ENCODE assay signal across 15 mouse cellular contexts in genomic region chr14:47165741-47166140, GRCm38 (mm10). TPM values are rescaled to one million over a fixed set of nuclear protein-coding genes. Genes with fewer than 3 reads are reported as not detected.
DNase-seq lines count a peak whose midpoint lies in the region; TF ChIP-seq lines count a peak whose summit lies in the region.
"Had no signal": no experiment of that assay in that cellular context is flagged by ENCODE, and none has a peak within 500 bp of the region (broad histone marks: within the 10 kb centered on the region; RNA-seq: fewer than 3 reads in every experiment).

No protein-coding gene starts in this region.

- no peak overlapping the region for H3K4me3 ChIP-seq in bone marrow, adult 2 months (replicated peaks; ENCODE audit: control insufficient read depth, low read depth, low read length)
- no peak overlapping the region for H3K4me3 ChIP-seq in small intestine, adult 2 months (ENCODE audit: low read depth, low read length)
- H3K4me3 ChIP-seq: embryonic facial prominence, embryonic 12.5 days; forebrain, embryonic 15.5 days; heart, embryonic 12.5 days; hindbrain, embryonic 15.5 days had no signal

- no peak for TF ChIP-seq POLR2A in bone marrow, adult 2 months (IDR thresholded peaks at IDR 0.05; ENCODE audit: borderline replicate concordance, control insufficient read depth, low read depth, low read length)
- TF ChIP-seq POLR2A in small intestine, adult 2 months (IDR thresholded peaks at IDR 0.05; ENCODE audit: low read depth, low read length): no peak

- H3K27me3 ChIP-seq in small intestine, adult 2 months (ENCODE audit: control insufficient read depth, insufficient read depth, low read length): no peaks in the 10 kb centered on the region
- H3K27me3 ChIP-seq: embryonic facial prominence, embryonic 12.5 days; forebrain, embryonic 15.5 days; heart, embryonic 12.5 days; hindbrain, embryonic 15.5 days had no signal

- no peak for TF ChIP-seq CTCF in bone marrow, adult 2 months (IDR thresholded peaks at IDR 0.05; ENCODE audit: control insufficient read depth, insufficient read depth, low read length)
- no peak for TF ChIP-seq CTCF in small intestine, adult 2 months (IDR thresholded peaks at IDR 0.05; ENCODE audit: extremely low read depth, insufficient read length, insufficient replicate concordance, low read depth, low read length)

- no peaks in the 10 kb centered on the region; the same call in 1 of the 2 replicates for H3K4me1 ChIP-seq in bone marrow, adult 2 months (ENCODE audit: control insufficient read depth, insufficient read depth, low read length)
- 0 out of 2 replicates have a peak, but pooled peaks cover 2% of the 10 kb centered on the region for H3K4me1 ChIP-seq in small intestine, adult 2 months (ENCODE audit: control insufficient read depth, insufficient read depth, insufficient read length, low read length)
- H3K4me1 ChIP-seq: embryonic facial prominence, embryonic 12.5 days; forebrain, embryonic 15.5 days; hindbrain, embryonic 15.5 days had no signal

- DNase-seq in heart, adult 11 months: peak; percentile 59
- DNase-seq in heart, postnatal 36 days: no peak
- DNase-seq in B cell, adult 2 months: peak; percentile 62 to 67
- no peak for DNase-seq in thymus, postnatal 14 days
- no peak for DNase-seq in neural tube, embryonic 10.5 days (ENCODE audit: extremely low spot score, low spot score)
- DNase-seq: adrenal gland, postnatal 10 days; cerebellum, adult 11-12 months; cerebellum, adult 9-10 months; cerebellum, postnatal 25 days had no signal

- H3K36me3 ChIP-seq in small intestine, adult 2 months (ENCODE audit: control insufficient read depth, insufficient read depth, low read length): peaks cover 5% of the 10 kb centered on the region
- H3K36me3 ChIP-seq: embryonic facial prominence, embryonic 12.5 days; forebrain, embryonic 15.5 days; heart, embryonic 12.5 days; hindbrain, embryonic 15.5 days had no signal

- peak overlapping the region; percentile 18; the same call in 1 of the 2 replicates for H3K27ac ChIP-seq in bone marrow, adult 2 months (ENCODE audit: control insufficient read depth, insufficient read depth, low read depth, low read length, poor library complexity)
- 0 out of 2 replicates have a peak overlapping the region, but pooled peaks have one; percentile 38 for H3K27ac ChIP-seq in small intestine, adult 2 months (ENCODE audit: insufficient read depth, low read depth, low read length)
- H3K27ac ChIP-seq: embryonic facial prominence, embryonic 12.5 days; forebrain, embryonic 15.5 days; hindbrain, embryonic 15.5 days had no signal

- intact Hi-C loops in heart, postnatal 36 days (cut with DNase I): no loop called here

- WGBS in bone marrow, adult 2 months: 68% methylated on average over 5 of the region's 5 CpGs
- 94% methylated on average over 5 of the region's 5 CpGs for WGBS in small intestine, adult 2 months

RNA-seq across cellular contexts. Expression of gene Gch1, which starts 23.5 kb away (rescaled TPM):
- total RNA-seq in heart, postnatal 36 days (2021): 1 to 10 TPM; 5.4 to 5.9 TPM
- polyA plus RNA-seq in bone marrow, adult 2 months (2011; ENCODE audit: insufficient read depth, insufficient read length, low replicate concordance, missing spikeins): 18.8 and 26.8 TPM in 2 replicates
- polyA plus RNA-seq in small intestine, adult 2 months (2012; rRNA removed): 27.1 and 35.7 TPM in 2 replicates

Comparison
In these comparisons a context has a peak if more than half of its experiments do, and no peak if none do; other contexts are left out.
1. DNase-seq: peak in heart, adult 11 months (single experiment) and B cell, adult 2 months (2 of 2); none in heart, postnatal 36 days (0 of 2), thymus, postnatal 14 days (single experiment) and neural tube, embryonic 10.5 days (single experiment).